ENCODE assay signal across 9 mouse cellular contexts in genomic region chr7:115371143-115371542, GRCm38 (mm10).
DNase-seq lines count a peak whose midpoint lies in the region; ATAC-seq and TF ChIP-seq lines count a peak whose summit lies in the region.
"Had no signal": no experiment of that assay in that cellular context is flagged by ENCODE, and none has a peak within 500 bp of the region (broad histone marks: within the 10 kb centered on the region; RNA-seq: fewer than 3 reads in every experiment).

No protein-coding gene starts in this region.

- TF ChIP-seq CTCF in lung, adult 2 months (IDR thresholded peaks at IDR 0.05; ENCODE audit: insufficient read depth, low read length) = no peak

- H3K4me2 ChIP-seq in lung, embryonic 15.5 days = no peak overlapping the region
- no peak overlapping the region for H3K4me2 ChIP-seq in limb, embryonic 11.5 days (ENCODE audit: low read depth, severe bottlenecking)
- H3K4me2 ChIP-seq in stomach, embryonic 14.5 days (replicated peaks; ENCODE audit: low read depth, low read length) = no peak overlapping the region

- WGBS in lung, embryonic 15.5 days = 44% methylated on average over 9 of the region's 9 CpGs
- 68% methylated on average over 9 of the region's 9 CpGs for WGBS in lung, adult 2 months
- 71% methylated on average over 9 of the region's 9 CpGs for WGBS in limb, embryonic 11.5 days
- WGBS in stomach, embryonic 14.5 days = 60% methylated on average over 9 of the region's 9 CpGs

- H3K9ac ChIP-seq in lung, embryonic 15.5 days = no peak overlapping the region
- no peak overlapping the region for H3K9ac ChIP-seq in limb, embryonic 11.5 days (ENCODE audit: low read length)
- H3K9ac ChIP-seq in stomach, embryonic 14.5 days (replicated peaks; ENCODE audit: low read depth, low read length) = no peak overlapping the region

- peak; percentile 4 for DNase-seq in cerebellum, adult 9-11 months
- DNase-seq in lung, adult 2 months = no peak
- no peak for DNase-seq in limb, embryonic 11.5 days (ENCODE audit: low spot score)
- no peak for DNase-seq in urinary bladder, postnatal 14 days (ENCODE audit: low spot score)
- no peak for DNase-seq in lung, adult 18-20 months
- DNase-seq: kidney, adult 18-20 months had no signal

- no peak overlapping the region for H3K4me3 ChIP-seq in lung, embryonic 15.5 days
- H3K4me3 ChIP-seq in lung, adult 2 months (replicated peaks; ENCODE audit: extremely low read depth, low read depth, low read length) = no peak overlapping the region
- H3K4me3 ChIP-seq in limb, embryonic 11.5 days (ENCODE audit: low read depth, low read length) = no peak overlapping the region
- no peak overlapping the region for H3K4me3 ChIP-seq in stomach, embryonic 14.5 days (ENCODE audit: low read depth, low read length)

- H3K9me3 ChIP-seq in lung, embryonic 15.5 days = no peaks in the 10 kb centered on the region
- no peaks in the 10 kb centered on the region for H3K9me3 ChIP-seq in limb, embryonic 11.5 days (ENCODE audit: control insufficient read depth, low read length)
- no peaks in the 10 kb centered on the region for H3K9me3 ChIP-seq in stomach, embryonic 14.5 days (ENCODE audit: control insufficient read depth, low read depth, low read length)

- no peaks in the 10 kb centered on the region for H3K27me3 ChIP-seq in lung, embryonic 15.5 days
- H3K27me3 ChIP-seq in limb, embryonic 11.5 days (ENCODE audit: control insufficient read depth, insufficient read depth, low read length) = no peaks in the 10 kb centered on the region; the same call in 1 of the 2 replicates
- no peaks in the 10 kb centered on the region for H3K27me3 ChIP-seq in stomach, embryonic 14.5 days (ENCODE audit: control insufficient read depth, insufficient read depth, low read length)

- ATAC-seq in cerebellum, adult (ENCODE audit: insufficient number of reproducible peaks, low FRiP score, low TSS enrichment) = no peak
- no peak for ATAC-seq in lung, embryonic 15.5 days (ENCODE audit: borderline replicate concordance, extremely low read depth, low FRiP score, low TSS enrichment)
- ATAC-seq in limb, embryonic 11.5 days (ENCODE audit: insufficient number of reproducible peaks, low FRiP score, low TSS enrichment, low read depth) = no peak
- 0 out of 2 replicates have a peak, but pooled peaks have one; percentile 33 for ATAC-seq in stomach, embryonic 14.5 days (ENCODE audit: insufficient number of reproducible peaks, insufficient read depth, low FRiP score, low read depth)

- peaks cover 7% of the 10 kb centered on the region for H3K4me1 ChIP-seq in lung, embryonic 15.5 days
- H3K4me1 ChIP-seq in lung, adult 2 months (ENCODE audit: control insufficient read depth, insufficient read depth, low read length) = no peaks in the 10 kb centered on the region
- peaks cover 2% of the 10 kb centered on the region; the same call in 1 of the 2 replicates for H3K4me1 ChIP-seq in limb, embryonic 11.5 days (ENCODE audit: control insufficient read depth, insufficient read depth, low read length)
- no peaks in the 10 kb centered on the region for H3K4me1 ChIP-seq in stomach, embryonic 14.5 days (ENCODE audit: control insufficient read depth, insufficient read depth, low read length)

- no peak for TF ChIP-seq POLR2A in lung, adult 2 months (IDR thresholded peaks at IDR 0.05; ENCODE audit: borderline replicate concordance, extremely low read depth, low read depth, low read length)

- H3K27ac ChIP-seq in lung, embryonic 15.5 days = peak overlapping the region; percentile 38; the same call in 1 of the 2 replicates
- peak overlapping the region; percentile 64 for H3K27ac ChIP-seq in limb, embryonic 11.5 days (replicated peaks; ENCODE audit: low read depth, low read length)
- no peak overlapping the region for H3K27ac ChIP-seq in stomach, embryonic 14.5 days (ENCODE audit: low read length)

- H3K36me3 ChIP-seq in lung, embryonic 15.5 days = no peaks in the 10 kb centered on the region
- H3K36me3 ChIP-seq in limb, embryonic 11.5 days (ENCODE audit: control insufficient read depth, insufficient read depth, low read length) = no peaks in the 10 kb centered on the region
- H3K36me3 ChIP-seq in stomach, embryonic 14.5 days (ENCODE audit: control insufficient read depth, insufficient read depth, low read length) = no peaks in the 10 kb centered on the region
